25 mouse cellular contexts compared by ENCODE assay signal in genomic region chr6:145807929-145808328, GRCm38 (mm10). TPM values are rescaled to one million over a fixed set of nuclear protein-coding genes. Genes with fewer than 3 reads are reported as not detected.
DNase-seq lines count a peak whose midpoint lies in the region; ATAC-seq and TF ChIP-seq lines count a peak whose summit lies in the region.
"Had no signal": no experiment of that assay in that cellular context is flagged by ENCODE, and none has a peak within 500 bp of the region (broad histone marks: within the 10 kb centered on the region; RNA-seq: fewer than 3 reads in every experiment).

No protein-coding gene starts in this region.

- H3K9ac ChIP-seq in heart, embryonic 14.5 days (ENCODE audit: low read length) = peak overlapping the region; percentile 28; the same call in 1 of the 2 replicates
- no peak overlapping the region for H3K9ac ChIP-seq in heart, postnatal 0 days (replicated peaks; ENCODE audit: low read depth, low read length)
- no peak overlapping the region for H3K9ac ChIP-seq in lung, postnatal 0 days (replicated peaks; ENCODE audit: low read depth)
- H3K9ac ChIP-seq: embryonic facial prominence, embryonic 12.5 days; embryonic facial prominence, embryonic 15.5 days; forebrain, postnatal 0 days; heart, embryonic 13.5 days; hindbrain, embryonic 12.5 days; hindbrain, embryonic 15.5 days had no signal

- no peaks in the 10 kb centered on the region for H3K27me3 ChIP-seq in heart, embryonic 14.5 days (ENCODE audit: control insufficient read depth, insufficient read depth, low read length)
- no peaks in the 10 kb centered on the region for H3K27me3 ChIP-seq in heart, postnatal 0 days (ENCODE audit: control insufficient read depth, insufficient read depth, low read length)
- H3K27me3 ChIP-seq in lung, postnatal 0 days (replicated peaks; ENCODE audit: insufficient read depth, low read length) = no peaks in the 10 kb centered on the region
- H3K27me3 ChIP-seq: embryonic facial prominence, embryonic 12.5 days; embryonic facial prominence, embryonic 15.5 days; heart, embryonic 13.5 days; hindbrain, embryonic 12.5 days; hindbrain, embryonic 15.5 days had no signal

- 48% methylated on average over 8 of the region's 9 CpGs for WGBS in heart, embryonic 14.5 days
- 38% methylated on average over 8 of the region's 9 CpGs for WGBS in heart, postnatal 0 days
- WGBS in lung, postnatal 0 days = 61% methylated on average over 8 of the region's 9 CpGs

- H3K36me3 ChIP-seq in heart, embryonic 14.5 days (ENCODE audit: control insufficient read depth, insufficient read depth, low read length) = peaks cover 35% of the 10 kb centered on the region
- H3K36me3 ChIP-seq in heart, postnatal 0 days (replicated peaks; ENCODE audit: control insufficient read depth, insufficient read depth, low read length) = peaks cover 11% of the 10 kb centered on the region
- peaks cover 7% of the 10 kb centered on the region; the same call in 1 of the 2 replicates for H3K36me3 ChIP-seq in lung, postnatal 0 days (ENCODE audit: insufficient read depth, low read length)
- H3K36me3 ChIP-seq: hindbrain, embryonic 15.5 days had no signal

- no peak for TF ChIP-seq EP300 in heart, postnatal 0 days (IDR thresholded peaks at IDR 0.05; ENCODE audit: low read depth)
- no peak for TF ChIP-seq EP300 in lung, postnatal 0 days (IDR thresholded peaks at IDR 0.05)

- TF ChIP-seq CTCF in heart, postnatal 0 days (IDR thresholded peaks at IDR 0.05; ENCODE audit: low read depth) = no peak
- no peak for TF ChIP-seq CTCF in lung, postnatal 0 days (IDR thresholded peaks at IDR 0.05)

- H3K9me3 ChIP-seq in heart, embryonic 14.5 days (ENCODE audit: control insufficient read depth, low read length) = no peaks in the 10 kb centered on the region
- H3K9me3 ChIP-seq in heart, postnatal 0 days (replicated peaks; ENCODE audit: control insufficient read depth, low read length) = no peaks in the 10 kb centered on the region
- H3K9me3 ChIP-seq in lung, postnatal 0 days (ENCODE audit: low read length) = no peaks in the 10 kb centered on the region
- H3K9me3 ChIP-seq: embryonic facial prominence, embryonic 12.5 days; embryonic facial prominence, embryonic 15.5 days; heart, embryonic 13.5 days; hindbrain, embryonic 12.5 days; hindbrain, embryonic 15.5 days had no signal

- no peak overlapping the region for H3K4me2 ChIP-seq in heart, embryonic 14.5 days (ENCODE audit: low read length)
- H3K4me2 ChIP-seq in heart, postnatal 0 days (ENCODE audit: low read depth, low read length) = no peak overlapping the region
- no peak overlapping the region for H3K4me2 ChIP-seq in lung, postnatal 0 days (replicated peaks; ENCODE audit: low read depth, low read length)
- H3K4me2 ChIP-seq: embryonic facial prominence, embryonic 12.5 days; embryonic facial prominence, embryonic 15.5 days; heart, embryonic 13.5 days; hindbrain, embryonic 12.5 days; hindbrain, embryonic 15.5 days had no signal

- no peak for ATAC-seq in heart, embryonic 14.5 days (ENCODE audit: insufficient number of reproducible peaks, insufficient read depth, low FRiP score, low read depth)
- ATAC-seq in heart, postnatal 0 days (ENCODE audit: insufficient read depth, low read depth) = peak; percentile 67; the same call in 1 of the 2 replicates
- ATAC-seq in lung, postnatal 0 days = peak; percentile 57
- ATAC-seq: CD4-positive, CD25-positive, alpha-beta regulatory T cell, adult 4 months; forebrain, embryonic 14.5 days; forebrain, postnatal 0 days; intestine, postnatal 0 days had no signal

- H3K4me3 ChIP-seq in heart, embryonic 14.5 days (ENCODE audit: control insufficient read depth in 1 of 2, insufficient read depth in 1 of 2, low read depth in 1 of 2, low read length in 2 of 2) = no peak overlapping the region
- H3K4me3 ChIP-seq in heart, postnatal 0 days (ENCODE audit: low read depth, low read length) = no peak overlapping the region
- H3K4me3 ChIP-seq in lung, postnatal 0 days (ENCODE audit: low read depth, low read length) = no peak overlapping the region
- H3K4me3 ChIP-seq: embryonic facial prominence, embryonic 12.5 days; embryonic facial prominence, embryonic 15.5 days; gastrocnemius, adult 2 months; heart, adult 2 months; heart, embryonic 13.5 days; hindbrain, embryonic 12.5 days; hindbrain, embryonic 15.5 days had no signal

- H3K27ac ChIP-seq in heart, embryonic 14.5 days (replicated peaks in 1 of 2; ENCODE audit: control insufficient read depth in 1 of 2, insufficient read depth in 1 of 2, low read depth in 2 of 2, low read length in 2 of 2) = no peak overlapping the region
- H3K27ac ChIP-seq in heart, postnatal 0 days (ENCODE audit: low read depth) = peak overlapping the region; percentile 47
- H3K27ac ChIP-seq in lung, postnatal 0 days (ENCODE audit: low read length) = no peak overlapping the region
- H3K27ac ChIP-seq: embryonic facial prominence, embryonic 12.5 days; embryonic facial prominence, embryonic 15.5 days; gastrocnemius, adult 2 months; heart, adult 2 months; heart, embryonic 13.5 days; hindbrain, embryonic 12.5 days; hindbrain, embryonic 15.5 days had no signal

- no peak for DNase-seq in heart, postnatal 4 days
- peak; percentile 40 for DNase-seq in heart, postnatal 0 days (ENCODE audit: low spot score)
- DNase-seq in heart, postnatal 36 days = no peak
- DNase-seq in lung, postnatal 0 days (ENCODE audit: low spot score) = no peak
- no peak for DNase-seq in lung, adult 18-20 months
- DNase-seq: adrenal gland, adult 2 months; adrenal gland, postnatal 14 days; cerebellum, adult 11 months; cerebellum, adult 2 months; cerebellum, adult 9-11 months; cerebellum, postnatal 25 days; forebrain, postnatal 0 days; gastrocnemius, adult 2 months; gastrocnemius, postnatal 14 days; heart, adult 2 months had no signal

- peaks cover 21 to 33% of the 10 kb centered on the region in 2 experiments for H3K4me1 ChIP-seq in heart, embryonic 14.5 days (ENCODE audit: control insufficient read depth in 2 of 2, insufficient read depth in 2 of 2, low read length in 2 of 2)
- H3K4me1 ChIP-seq in heart, postnatal 0 days (ENCODE audit: control insufficient read depth, insufficient read depth) = peaks cover 19% of the 10 kb centered on the region
- peaks cover 4% of the 10 kb centered on the region; the same call in 1 of the 2 replicates for H3K4me1 ChIP-seq in lung, postnatal 0 days (ENCODE audit: insufficient read depth, low read depth, low read length)
- H3K4me1 ChIP-seq: embryonic facial prominence, embryonic 12.5 days; hindbrain, embryonic 12.5 days; hindbrain, embryonic 15.5 days had no signal

- intact Hi-C loops in heart, postnatal 36 days (cut with DNase I) = no loop called here

RNA-seq across cellular contexts. Expression of gene Bhlhe41, which starts 57.4 kb away (rescaled TPM):
- 6.6 and 8.6 TPM in 2 replicates for polyA plus RNA-seq in heart, embryonic 14.5 days (2014; fragmentation: Nextera tagmentation; extraction: Ambion mirVana)
- total RNA-seq in heart, postnatal 4 days (2021) = 10 to 100 TPM; 10.5 to 12.7 TPM
- 0.95 and 1.6 TPM in 2 replicates for total RNA-seq in heart, postnatal 0 days (2014; rRNA removed; ENCODE audit: low replicate concordance)
- polyA plus RNA-seq in heart, postnatal 0 days (2015; fragmentation: Nextera tagmentation; extraction: Ambion mirVana) = 8.7 and 9.3 TPM in 2 replicates
- total RNA-seq in heart, postnatal 36 days (2021) = 10 to 100 TPM; 18.9 to 28.6 TPM
- polyA plus RNA-seq in lung, postnatal 0 days (2015; fragmentation: Nextera tagmentation; extraction: Ambion mirVana) = 3.1 and 4.6 TPM in 2 replicates
- total RNA-seq: MEL had no signal
